Comparison of ENCODE assay signal across 15 mouse cellular contexts in the genomic region with DNA sequence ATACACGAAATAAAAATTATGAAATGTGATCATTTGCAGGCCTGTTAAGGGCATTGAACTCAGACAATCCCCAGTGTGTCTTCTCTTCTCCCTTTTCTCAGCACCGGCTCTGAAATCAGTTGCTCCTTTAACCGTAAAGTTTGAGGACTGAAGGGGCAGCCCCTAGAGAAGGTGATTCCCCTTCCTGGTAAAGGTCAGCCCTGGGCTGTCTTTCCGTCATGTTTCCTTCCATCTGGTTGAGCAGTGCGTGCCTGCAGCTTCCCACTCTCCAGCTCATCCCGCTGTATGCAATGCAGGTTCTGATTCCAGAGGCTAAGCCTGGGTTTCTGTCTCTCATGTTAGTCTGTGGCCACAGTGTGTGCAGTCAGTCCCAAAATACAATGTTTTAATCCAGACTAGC. TPM values are rescaled to one million over a fixed set of nuclear protein-coding genes. Genes with fewer than 3 reads are reported as not detected.
"Had no signal": no experiment of that assay in that cellular context is flagged by ENCODE, and none has a peak within 500 bp of the region (broad histone marks: within the 10 kb centered on the region; RNA-seq: fewer than 3 reads in every experiment).

No protein-coding gene starts in this region.

- H3K4me3 ChIP-seq: limb, embryonic 12.5 days; liver, embryonic 13.5 days; lung, embryonic 15.5 days; midbrain, embryonic 15.5 days; neural tube, embryonic 13.5 days had no signal

- H3K36me3 ChIP-seq: liver, embryonic 13.5 days; lung, embryonic 15.5 days had no signal

- H3K4me1 ChIP-seq: limb, embryonic 12.5 days; liver, embryonic 13.5 days; lung, embryonic 15.5 days; midbrain, embryonic 15.5 days; neural tube, embryonic 13.5 days had no signal

- H3K4me2 ChIP-seq: limb, embryonic 12.5 days; liver, embryonic 13.5 days; lung, embryonic 15.5 days; midbrain, embryonic 11.5 days; midbrain, embryonic 15.5 days; neural tube, embryonic 13.5 days had no signal

- H3K27me3 ChIP-seq: limb, embryonic 12.5 days; liver, embryonic 13.5 days; lung, embryonic 15.5 days; megakaryocyte, embryonic 14.5 days; midbrain, embryonic 15.5 days; neural tube, embryonic 13.5 days had no signal

- DNase-seq: layer of hippocampus, adult 9-11 months; layer of hippocampus, postnatal 36 days; liver; liver, embryonic 13.5 days; liver, postnatal 0 days; right cerebral cortex, postnatal 25 days had no signal

- H3K9ac ChIP-seq: limb, embryonic 12.5 days; liver, embryonic 13.5 days; liver, postnatal 0 days; lung, embryonic 15.5 days; midbrain, embryonic 15.5 days; neural tube, embryonic 13.5 days had no signal

- ATAC-seq: liver, postnatal 0 days; midbrain, embryonic 15.5 days had no signal

- H3K27ac ChIP-seq: limb, embryonic 12.5 days; liver, embryonic 13.5 days; lung, embryonic 15.5 days; macrophage; midbrain, embryonic 15.5 days; neural tube, embryonic 13.5 days; stomach, postnatal 0 days had no signal

- H3K9me3 ChIP-seq: limb, embryonic 12.5 days; liver, embryonic 13.5 days; lung, embryonic 15.5 days; megakaryocyte, embryonic 14.5 days; midbrain, embryonic 15.5 days; neural tube, embryonic 13.5 days had no signal

RNA-seq across cellular contexts. Expression of a gene that starts 50.4 kb away (rescaled TPM):
- total RNA-seq: layer of hippocampus, postnatal 36 days; left cerebral cortex, postnatal 36 days had no signal
- polyA plus RNA-seq: limb, embryonic 12.5 days had no signal
